Mouse (Mus musculus): ENCODE measurements at regions not wholly inside any gene's neighbourhood (a gene's known extent, or its start where the extent isn't known, plus 50 kb on each side); places are given as distances from the start of the nearest gene placed in this dataset.

DNA sequence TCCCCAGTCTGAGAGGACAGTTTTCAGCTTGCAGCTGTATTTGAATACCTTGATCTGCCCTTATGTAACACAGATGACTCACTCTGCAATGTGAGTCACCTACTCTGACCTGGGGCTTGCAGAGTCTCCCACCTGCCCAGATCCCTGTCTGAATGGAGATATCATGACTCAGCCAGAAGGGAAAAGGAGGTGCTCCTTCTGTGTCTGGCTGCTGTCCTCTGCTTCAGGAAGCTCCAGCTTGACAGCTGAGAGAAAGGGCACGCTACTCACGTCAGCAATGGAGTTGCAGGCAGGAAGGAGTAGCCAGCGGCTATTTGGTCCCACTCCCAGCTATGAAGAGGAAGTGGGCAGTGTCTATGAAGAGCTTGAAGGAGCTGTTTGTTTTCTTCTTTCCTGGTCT is 389.1 kb upstream of the Maf start:
- Histone ChIP-seq H3K27me3 (ENCODE audit: control insufficient read depth, insufficient read depth, low read length) (no peaks in the 10 kb centered on the region), H3K9ac (replicated peaks; ENCODE audit: low read depth, low read length) (no peak overlapping the region), H3K9me3 (replicated peaks; ENCODE audit: control insufficient read depth, low read length) (no peaks in the 10 kb centered on the region), H3K4me2 (ENCODE audit: low read depth, low read length) (no peak overlapping the region), H3K36me3 (replicated peaks; ENCODE audit: control insufficient read depth, insufficient read depth, low read length) (no peaks in the 10 kb centered on the region), H3K4me1 (ENCODE audit: control insufficient read depth, insufficient read depth) (no peaks in the 10 kb centered on the region), H3K4me3 (ENCODE audit: low read depth, low read length) (no peak overlapping the region), H3K27ac (ENCODE audit: low read depth) (no peak overlapping the region)
- 31% methylated on average over 3 of the region's 3 CpGs for WGBS
- TF ChIP-seq EP300 (IDR thresholded peaks at IDR 0.05; ENCODE audit: low read depth) (no peak), CTCF (IDR thresholded peaks at IDR 0.05; ENCODE audit: low read depth) (no peak)
- DNase-seq (ENCODE audit: low spot score) (no peak), ATAC-seq (ENCODE audit: insufficient read depth, low read depth) (no peak)

DNA sequence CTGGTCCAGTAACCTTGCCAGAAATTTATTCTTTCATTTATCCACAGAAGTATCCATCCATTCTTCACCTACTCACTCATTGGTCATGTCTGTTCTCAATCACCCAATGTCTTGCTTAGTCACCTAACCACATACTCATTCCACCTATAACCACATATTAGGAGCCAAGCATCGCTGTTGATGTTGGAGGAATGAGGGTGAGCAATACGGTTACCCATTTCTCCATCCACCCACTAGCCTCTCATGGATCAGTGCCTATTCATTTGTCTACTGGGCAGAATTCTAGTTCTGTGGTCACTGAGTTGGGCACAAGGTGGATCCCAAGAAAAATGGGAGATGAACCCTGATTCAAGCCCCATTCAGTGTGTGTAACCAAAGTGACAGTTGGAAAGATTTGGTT is 375.6 kb upstream of the Maf start:
- Histone ChIP-seq H3K4me2 (ENCODE audit: low read depth, low read length) (no peak overlapping the region), H3K27me3 (ENCODE audit: control insufficient read depth, insufficient read depth, low read length) (no peaks in the 10 kb centered on the region), H3K9me3 (replicated peaks; ENCODE audit: control insufficient read depth, low read length) (no peaks in the 10 kb centered on the region), H3K4me1 (ENCODE audit: control insufficient read depth, insufficient read depth) (no peaks in the 10 kb centered on the region), H3K4me3 (ENCODE audit: low read depth, low read length) (no peak overlapping the region), H3K27ac (ENCODE audit: low read depth) (no peak overlapping the region), H3K36me3 (replicated peaks; ENCODE audit: control insufficient read depth, insufficient read depth, low read length) (no peaks in the 10 kb centered on the region), H3K9ac (replicated peaks; ENCODE audit: low read depth, low read length) (no peak overlapping the region)
- TF ChIP-seq CTCF (IDR thresholded peaks at IDR 0.05; ENCODE audit: low read depth) (no peak), EP300 (IDR thresholded peaks at IDR 0.05; ENCODE audit: low read depth) (no peak)
- ATAC-seq (ENCODE audit: insufficient read depth, low read depth) (no peak), DNase-seq (ENCODE audit: low spot score) (no peak)
- WGBS, result 89% methylated on average over 2 of the region's 2 CpGs

DNA sequence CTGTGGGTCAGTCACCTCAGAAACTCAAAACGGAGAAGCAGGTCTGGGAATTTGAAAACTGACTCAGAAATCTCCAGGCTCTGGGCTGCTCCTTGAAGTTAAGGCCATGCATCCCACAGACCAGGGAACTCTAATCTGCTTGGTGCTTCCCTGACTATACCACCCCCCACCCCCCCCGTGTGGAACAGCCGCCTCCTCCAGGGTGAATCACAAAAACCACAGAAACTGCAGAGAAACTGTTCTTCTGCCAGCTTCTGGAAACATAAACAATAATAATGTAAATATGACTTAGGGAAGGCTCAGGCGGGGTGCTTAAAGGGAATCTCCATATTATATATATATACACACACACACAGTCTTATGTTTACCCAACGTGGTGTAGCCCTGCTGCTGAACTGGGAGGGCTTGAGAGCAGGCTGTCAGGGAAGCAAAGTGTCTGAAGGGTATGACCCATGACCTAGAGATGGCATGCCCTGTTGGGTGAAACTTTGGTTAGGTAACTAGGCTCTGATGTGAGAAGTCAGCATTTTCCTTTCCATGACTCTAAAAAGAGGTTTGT is 371.3 kb upstream of the Maf start:
- ATAC-seq (ENCODE audit: insufficient read depth, low read depth), result no peak
- TF ChIP-seq CTCF (IDR thresholded peaks at IDR 0.05; ENCODE audit: low read depth), result no peak
- no peak for TF ChIP-seq EP300 (IDR thresholded peaks at IDR 0.05; ENCODE audit: low read depth)

GRCm38 (mm10) chr8:116071497-116071896 is 363.9 kb upstream of the Maf start:
- Histone ChIP-seq H3K4me2 (ENCODE audit: low read depth, low read length) (no peak overlapping the region), H3K27me3 (ENCODE audit: control insufficient read depth, insufficient read depth, low read length) (no peaks in the 10 kb centered on the region), H3K9ac (replicated peaks; ENCODE audit: low read depth, low read length) (no peak overlapping the region), H3K4me1 (ENCODE audit: control insufficient read depth, insufficient read depth) (no peaks in the 10 kb centered on the region), H3K36me3 (replicated peaks; ENCODE audit: control insufficient read depth, insufficient read depth, low read length) (no peaks in the 10 kb centered on the region), H3K27ac (ENCODE audit: low read depth) (no peak overlapping the region), H3K4me3 (ENCODE audit: low read depth, low read length) (no peak overlapping the region), H3K9me3 (replicated peaks; ENCODE audit: control insufficient read depth, low read length) (no peaks in the 10 kb centered on the region)
- DNase-seq (ENCODE audit: low spot score) (no peak), ATAC-seq (ENCODE audit: insufficient read depth, low read depth) (no peak)
- TF ChIP-seq EP300 (IDR thresholded peaks at IDR 0.05; ENCODE audit: low read depth) (no peak), CTCF (IDR thresholded peaks at IDR 0.05; ENCODE audit: low read depth) (no peak)
- 66% methylated on average over 7 of the region's 7 CpGs for WGBS

More for the DNA sequence above, 371.3 kb upstream of the Maf start:
- Histone ChIP-seq H3K9me3 (replicated peaks; ENCODE audit: control insufficient read depth, low read length) (no peaks in the 10 kb centered on the region), H3K27ac (ENCODE audit: low read depth) (no peak overlapping the region), H3K9ac (replicated peaks; ENCODE audit: low read depth, low read length) (no peak overlapping the region), H3K4me3 (ENCODE audit: low read depth, low read length) (no peak overlapping the region), H3K4me1 (ENCODE audit: control insufficient read depth, insufficient read depth) (no peaks in the 10 kb centered on the region), H3K36me3 (replicated peaks; ENCODE audit: control insufficient read depth, insufficient read depth, low read length) (no peaks in the 10 kb centered on the region), H3K4me2 (ENCODE audit: low read depth, low read length) (no peak overlapping the region), H3K27me3 (ENCODE audit: control insufficient read depth, insufficient read depth, low read length) (no peaks in the 10 kb centered on the region)
- DNase-seq (ENCODE audit: low spot score), result no peak
- WGBS, result 61% methylated on average over 5 of the region's 5 CpGs

GRCm38 (mm10) chr8:116069538-116069937 is 361.9 kb upstream of the Maf start:
- Histone ChIP-seq H3K9me3 (replicated peaks; ENCODE audit: control insufficient read depth, low read length) (no peaks in the 10 kb centered on the region), H3K27me3 (ENCODE audit: control insufficient read depth, insufficient read depth, low read length) (no peaks in the 10 kb centered on the region), H3K4me2 (ENCODE audit: low read depth, low read length) (no peak overlapping the region), H3K27ac (ENCODE audit: low read depth) (no peak overlapping the region), H3K9ac (replicated peaks; ENCODE audit: low read depth, low read length) (no peak overlapping the region), H3K4me1 (ENCODE audit: control insufficient read depth, insufficient read depth) (no peaks in the 10 kb centered on the region), H3K4me3 (ENCODE audit: low read depth, low read length) (no peak overlapping the region), H3K36me3 (replicated peaks; ENCODE audit: control insufficient read depth, insufficient read depth, low read length) (no peaks in the 10 kb centered on the region)
- no peak for TF ChIP-seq CTCF (IDR thresholded peaks at IDR 0.05; ENCODE audit: low read depth)
- no peak for TF ChIP-seq EP300 (IDR thresholded peaks at IDR 0.05; ENCODE audit: low read depth)
- DNase-seq (ENCODE audit: low spot score) (no peak), ATAC-seq (ENCODE audit: insufficient read depth, low read depth) (no peak)
- WGBS, result 85% methylated on average over 3 of the region's 3 CpGs

GRCm38 (mm10) chr8:116067978-116068375 is 360.4 kb upstream of the Maf start:
- H3K27ac ChIP-seq (ENCODE audit: low read depth), result no peak overlapping the region
- no peak for ATAC-seq (ENCODE audit: insufficient read depth, low read depth)
- no peak for TF ChIP-seq CTCF (IDR thresholded peaks at IDR 0.05; ENCODE audit: low read depth)
- no peak for TF ChIP-seq EP300 (IDR thresholded peaks at IDR 0.05; ENCODE audit: low read depth)
- no peak overlapping the region for H3K4me2 ChIP-seq (ENCODE audit: low read depth, low read length)
- no peak overlapping the region for H3K4me3 ChIP-seq (ENCODE audit: low read depth, low read length)
- no peaks in the 10 kb centered on the region for H3K27me3 ChIP-seq (ENCODE audit: control insufficient read depth, insufficient read depth, low read length)
- 86% methylated on average over 5 of the region's 5 CpGs for WGBS
- no peak overlapping the region for H3K9ac ChIP-seq (replicated peaks; ENCODE audit: low read depth, low read length)
- no peaks in the 10 kb centered on the region for H3K9me3 ChIP-seq (replicated peaks; ENCODE audit: control insufficient read depth, low read length)
- no peaks in the 10 kb centered on the region for H3K36me3 ChIP-seq (replicated peaks; ENCODE audit: control insufficient read depth, insufficient read depth, low read length)
- no peaks in the 10 kb centered on the region for H3K4me1 ChIP-seq (ENCODE audit: control insufficient read depth, insufficient read depth)
- no peak for DNase-seq (ENCODE audit: low spot score)
